Mouse (Mus musculus) thymus, postnatal 25 days (tissue): Measurements from ENCODE around the gene Dgcr2.
A peak's percentile ranks its signal among the peaks of the same experiment; 100 is the strongest.

Source experiments
- DNase-seq: peaks from one replicate; pipeline ENCODE4 v3.0.0; 2022

Gene Dgcr2

DNA sequence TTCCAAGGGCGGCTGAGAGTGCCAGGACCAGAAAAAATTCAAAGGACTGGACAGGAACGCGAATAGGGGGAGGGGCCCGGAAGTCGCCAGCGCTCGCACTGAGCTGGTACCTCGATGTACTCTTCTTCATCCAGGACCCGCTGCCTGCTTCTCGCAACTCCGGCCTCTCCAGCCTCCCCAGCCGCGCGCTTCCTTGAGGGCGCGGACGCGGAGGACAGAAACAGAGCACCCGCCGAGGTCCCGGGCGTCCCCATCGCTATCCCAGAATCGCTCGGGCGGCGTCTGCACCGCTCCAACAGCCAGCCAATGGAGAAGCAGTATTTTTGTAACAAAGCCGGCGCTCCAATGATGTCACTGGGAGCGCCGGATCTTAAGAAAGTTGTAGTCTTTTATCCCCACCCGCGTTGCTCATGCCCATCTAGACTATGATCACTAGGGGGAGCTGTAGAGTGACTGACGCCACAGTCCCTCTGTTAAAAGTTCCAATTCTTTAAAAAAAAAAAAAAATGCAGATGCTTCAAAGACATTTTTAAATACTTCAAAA is 12.8 kb upstream of the Dgcr2 start, which contains the start of gene Ess2:
Gene Ess2, minus strand, starts transcription at position 297 of the 544 bp plus-strand sequence.
- peak; percentile 90 for DNase-seq

DNA sequence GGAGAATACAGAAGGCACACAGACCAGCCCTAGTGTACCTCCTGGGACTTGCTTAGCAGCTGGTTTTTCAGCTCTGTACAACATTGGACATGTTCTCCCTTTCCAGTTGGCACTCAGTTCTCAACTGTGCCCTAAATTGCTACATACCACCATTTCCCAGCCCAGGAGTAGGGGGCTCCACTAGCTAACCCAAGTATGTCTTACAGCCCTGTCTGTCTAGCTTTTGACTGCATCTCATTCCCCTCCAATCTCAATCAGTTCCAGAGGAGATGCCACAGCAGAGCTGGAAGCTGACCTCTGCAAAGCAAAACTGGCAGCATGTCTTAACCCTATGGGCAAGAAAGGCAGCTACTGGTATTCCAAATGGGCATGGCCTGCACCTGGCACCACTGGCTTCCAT is 2.3 kb downstream of the Dgcr2 start:
- no peak for DNase-seq

DNA sequence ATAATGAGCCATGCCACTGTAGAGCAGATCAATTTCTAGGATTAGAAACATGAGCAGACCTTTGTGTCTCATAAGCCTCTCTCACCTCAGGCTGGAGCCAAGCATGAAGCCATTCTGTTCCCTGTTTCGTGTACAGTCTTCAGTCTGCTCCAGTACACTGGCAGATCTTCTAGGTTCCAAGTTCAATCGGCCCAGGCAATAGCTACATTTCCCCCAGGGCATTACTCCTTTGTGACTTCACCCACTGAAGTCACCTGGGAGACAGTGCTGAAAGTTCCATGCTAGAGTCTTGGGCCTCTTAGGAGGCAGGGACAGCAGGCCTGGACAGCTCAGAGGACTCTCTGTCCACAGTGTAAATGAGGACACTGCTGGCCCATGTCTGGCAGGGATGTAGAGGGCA is 4.4 kb downstream of the Dgcr2 start, which contains the start of gene Tssk1:
Gene Tssk1, plus strand, starts transcription at position 301 of the 400 bp plus-strand sequence.
- no peak for DNase-seq

DNA sequence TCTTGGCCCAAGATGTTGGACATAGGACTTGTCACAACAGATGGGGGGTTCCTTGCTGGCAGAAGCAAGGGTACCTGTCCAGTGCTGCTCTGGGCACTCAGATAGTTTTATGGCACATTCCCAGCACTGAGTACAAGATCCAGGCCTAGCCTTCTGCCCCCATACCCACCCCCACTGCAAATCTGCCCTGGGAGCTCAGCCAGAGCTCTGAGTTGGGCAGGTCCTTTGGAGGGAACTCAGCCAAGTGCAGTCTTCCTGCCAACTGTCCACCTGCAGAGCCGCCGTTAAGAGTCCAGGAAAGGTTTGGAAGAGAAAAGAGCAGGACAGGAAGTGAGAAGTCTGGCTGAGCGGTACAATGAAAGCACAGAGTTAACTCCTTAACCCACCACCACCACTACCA is 5.8 kb downstream of the Dgcr2 start:
- DNase-seq = no peak

DNA sequence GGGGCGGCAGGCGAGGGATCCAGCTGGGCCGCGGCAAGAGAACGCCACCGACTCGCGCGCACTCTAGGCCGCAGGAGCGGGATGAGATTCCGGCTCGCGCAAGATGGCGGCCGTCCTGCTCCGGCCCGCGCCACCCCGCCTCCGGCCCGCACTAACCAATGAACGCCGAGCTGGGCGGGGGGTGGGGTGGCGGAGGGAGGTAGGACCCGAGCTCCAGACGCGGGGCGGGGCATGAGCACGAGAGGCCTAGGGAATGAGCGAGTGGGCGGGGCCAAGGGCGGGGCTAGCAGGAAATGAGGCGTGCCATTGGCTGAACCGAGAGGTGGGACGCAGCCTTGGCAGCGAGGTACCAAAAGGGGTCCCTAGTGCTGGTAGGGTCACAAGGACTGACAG is 6.8 kb downstream of the Dgcr2 start, which contains the start of gene Gm20518:
Gene Gm20518, minus strand, starts transcription at position 105 of the 393 bp plus-strand sequence.
- DNase-seq = peak; percentile 100

DNA sequence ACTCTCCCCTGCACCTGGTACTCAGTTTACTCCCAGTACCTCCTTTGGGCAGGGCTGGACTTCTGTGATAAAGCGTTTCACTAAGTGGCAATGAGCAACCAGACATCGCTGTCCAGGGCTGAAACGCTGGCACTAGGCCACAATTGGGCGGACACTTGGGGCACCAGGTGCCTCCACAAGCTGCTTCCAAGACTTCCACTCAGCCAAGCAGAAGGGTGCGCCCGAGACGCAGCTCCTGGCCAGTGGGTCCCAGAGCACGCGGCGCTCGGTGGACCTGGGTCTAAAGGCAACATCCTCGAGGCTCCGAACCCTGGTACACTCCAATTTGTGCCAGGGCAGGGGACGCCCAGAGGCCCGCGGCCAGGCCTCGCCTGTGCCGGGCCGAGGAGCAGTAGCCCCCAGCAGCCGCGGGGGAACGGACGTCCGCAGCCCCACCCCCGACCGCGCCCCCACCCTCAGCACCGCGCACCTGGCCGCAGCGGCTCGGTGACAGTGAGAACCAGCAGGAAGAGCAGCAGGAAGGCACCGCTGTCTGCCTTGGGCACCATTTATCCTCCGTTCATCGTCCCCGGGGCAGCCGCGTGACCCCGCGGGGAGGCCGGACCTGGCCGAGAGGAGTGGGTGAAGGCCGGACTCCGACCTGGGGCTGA is 7.3 kb downstream of the Dgcr2 start:
- no peak for DNase-seq

DNA sequence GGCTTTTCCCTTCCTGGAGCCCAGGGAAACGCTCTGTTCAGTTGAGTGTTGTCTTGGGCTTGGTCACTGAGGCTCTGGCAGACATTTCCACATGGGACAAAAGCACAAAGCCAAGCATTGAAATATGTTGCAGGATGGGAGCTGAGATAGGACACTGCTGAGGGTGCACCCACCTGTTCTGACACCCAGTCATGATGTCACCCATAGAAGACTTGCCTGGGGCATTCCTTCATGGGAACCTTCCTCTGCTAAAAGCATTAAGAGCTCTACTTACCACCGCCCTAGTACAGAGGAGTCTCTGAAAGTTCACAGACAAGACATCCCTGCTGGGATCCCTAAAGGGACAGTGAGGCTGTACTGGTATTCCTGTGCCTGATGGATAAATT is 8.0 kb downstream of the Dgcr2 start:
- peak; percentile 4 for DNase-seq

DNA sequence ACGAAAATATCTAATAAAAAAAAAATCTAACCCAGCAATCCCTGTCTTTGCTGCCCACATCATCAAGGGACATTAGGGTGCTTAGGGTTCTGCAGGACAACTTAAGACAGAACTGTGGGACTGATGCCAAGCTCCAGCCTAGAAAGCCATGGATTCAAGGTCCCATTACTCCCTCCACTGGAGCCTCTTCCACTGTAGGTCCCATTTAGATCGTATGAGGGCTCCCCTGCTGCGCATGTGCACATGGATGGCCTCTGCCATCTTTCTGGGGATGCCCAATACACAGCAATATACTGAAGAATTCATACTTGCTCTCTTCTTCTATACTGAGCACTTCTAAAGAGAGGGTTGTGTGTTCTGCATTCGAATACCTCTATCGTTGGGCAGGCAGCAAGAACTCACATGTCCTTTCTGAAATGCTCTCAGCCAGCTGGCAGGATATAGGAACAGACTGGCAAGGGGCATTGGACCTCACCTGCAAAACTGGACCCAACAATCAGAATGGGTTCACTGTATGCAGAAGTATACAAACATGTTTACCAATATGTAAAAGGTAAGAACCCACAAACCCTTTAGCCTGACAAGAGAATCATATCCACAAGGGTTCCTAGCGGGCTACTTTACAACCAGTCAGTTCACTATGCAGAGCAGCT is 8.5 kb downstream of the Dgcr2 start:
- no peak for DNase-seq

DNA sequence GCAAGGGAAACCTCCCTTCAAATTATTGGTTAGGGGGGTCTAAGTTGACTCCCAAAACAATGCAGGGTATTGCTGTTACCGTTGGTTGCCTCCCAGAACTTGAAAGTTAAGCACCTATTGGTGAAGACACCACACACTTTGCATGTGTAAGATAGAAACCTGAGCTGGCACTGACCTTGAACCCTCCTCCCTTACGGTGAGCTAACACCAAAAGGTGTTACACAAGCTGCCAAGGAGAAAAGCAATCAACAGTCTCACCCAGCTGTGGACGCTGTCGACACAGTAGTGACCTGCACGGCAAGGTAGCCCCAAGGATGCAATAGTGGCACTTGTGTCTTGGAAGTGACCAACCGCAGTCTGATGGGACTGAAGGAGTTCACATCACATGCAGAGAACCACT is 14.2 kb downstream of the Dgcr2 start:
- DNase-seq = no peak

DNA sequence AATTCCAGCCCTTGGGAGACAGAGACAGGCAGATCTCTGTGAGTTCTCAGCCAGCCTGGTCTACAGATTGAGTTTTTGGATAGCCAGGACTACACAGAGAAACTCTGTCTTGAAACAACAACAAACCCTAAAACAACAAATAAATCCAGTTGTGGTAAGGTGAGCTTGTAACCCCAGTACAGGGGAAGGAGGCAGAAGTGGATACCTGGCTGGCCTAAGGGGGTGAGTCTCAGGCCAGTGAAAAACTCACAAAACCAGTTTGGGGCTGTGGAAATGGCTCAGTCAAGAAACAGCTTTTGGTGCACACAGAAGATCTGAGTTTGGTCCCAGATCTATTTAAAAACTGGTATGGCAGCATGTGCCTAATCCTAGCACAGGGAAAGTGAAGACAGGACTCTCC is 16.2 kb downstream of the Dgcr2 start:
- no peak for DNase-seq

DNA sequence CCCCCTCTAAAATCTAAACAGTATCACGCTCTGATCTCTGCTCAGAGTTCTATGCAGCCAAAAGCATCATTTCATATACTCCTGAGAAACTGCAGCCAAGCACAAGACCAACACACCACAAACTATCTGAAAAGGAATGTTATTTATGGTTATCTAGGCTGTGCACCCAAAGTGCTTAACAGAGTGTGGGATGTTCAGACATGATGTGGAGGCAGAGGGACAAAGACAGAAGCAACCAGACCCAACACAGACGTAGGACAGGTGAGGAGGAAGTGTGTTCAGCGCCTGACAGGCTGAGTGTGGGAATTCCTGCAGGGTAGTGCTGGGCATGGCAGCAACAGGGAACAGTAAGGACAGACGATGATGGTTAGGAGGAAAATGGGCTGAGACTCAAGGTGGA is 18.8 kb downstream of the Dgcr2 start:
- DNase-seq = no peak

DNA sequence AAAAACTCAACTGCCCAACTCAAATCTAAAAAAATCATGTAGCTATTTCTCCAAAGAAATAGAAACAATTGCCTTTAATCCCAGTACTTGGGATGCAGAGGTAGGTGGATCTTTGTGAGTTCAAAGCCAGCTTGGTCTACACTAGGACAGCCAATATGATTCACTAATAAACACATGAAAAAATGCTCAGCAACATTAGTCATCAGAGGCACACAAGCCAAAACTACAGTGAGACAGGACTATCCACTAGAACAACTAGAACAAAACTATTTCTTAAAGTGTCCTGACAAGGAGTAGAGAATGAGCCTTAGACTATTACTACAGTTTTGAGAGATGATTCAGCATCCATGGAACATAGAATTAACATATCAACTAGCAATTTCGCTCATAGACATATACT is 22.3 kb downstream of the Dgcr2 start:
- DNase-seq = no peak

DNA sequence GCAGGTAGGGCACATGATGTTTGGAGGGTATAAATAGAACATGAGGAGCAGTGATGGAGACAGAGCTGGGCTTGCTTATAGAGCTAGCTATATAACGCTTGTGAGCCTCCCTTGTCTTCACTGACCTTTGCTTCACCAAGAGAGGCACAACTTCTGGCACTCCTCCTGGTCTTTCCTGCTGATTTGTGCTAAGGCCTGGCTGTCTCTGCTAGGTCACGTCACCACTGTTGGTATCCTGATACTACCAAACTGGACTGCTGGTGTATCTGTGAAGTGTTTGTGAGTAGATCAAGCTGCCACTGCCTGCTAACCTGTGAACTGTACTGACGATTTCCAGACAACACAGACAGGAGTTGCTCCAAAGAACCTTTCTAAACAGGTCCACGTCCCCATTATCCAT is 23.2 kb downstream of the Dgcr2 start:
- DNase-seq = no peak

DNA sequence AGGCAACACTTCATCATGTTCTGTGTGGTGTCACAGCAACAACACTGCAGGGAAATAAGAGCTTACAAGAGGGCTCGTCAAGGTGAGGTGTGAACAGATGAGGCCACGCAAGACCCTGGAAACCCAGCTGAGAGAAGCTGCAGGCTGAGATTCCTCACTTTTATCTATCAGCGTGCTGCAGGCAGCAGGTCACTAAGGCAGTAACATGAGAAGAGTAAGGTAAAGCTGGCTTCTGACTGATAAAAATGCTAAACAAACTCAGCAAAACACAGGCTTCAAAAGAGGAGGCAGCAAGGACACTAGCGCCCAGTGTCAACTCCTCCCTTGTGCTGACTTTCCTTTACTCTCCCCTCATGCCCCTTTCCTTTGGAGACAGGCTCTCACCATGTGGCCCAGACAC is 25.4 kb downstream of the Dgcr2 start:
- no peak for DNase-seq

DNA sequence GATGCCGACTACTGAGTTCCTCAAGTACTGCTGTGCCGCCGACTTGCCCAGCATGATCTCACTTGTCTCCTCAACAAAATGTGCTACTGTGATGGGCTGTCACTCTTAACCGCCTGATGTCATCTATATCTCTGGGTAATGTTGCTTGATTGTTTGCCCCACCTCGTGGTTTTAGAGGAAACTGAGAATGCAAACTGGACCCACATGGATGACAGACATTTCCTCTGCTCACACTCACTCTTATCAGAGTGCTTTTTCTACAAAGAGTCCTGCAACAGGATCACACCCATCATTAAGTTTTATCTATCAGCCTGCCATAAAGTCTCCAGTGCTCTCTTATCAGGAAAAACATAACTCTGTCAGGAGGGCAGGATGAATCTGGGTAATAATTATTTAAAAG is 27.1 kb downstream of the Dgcr2 start:
- no peak for DNase-seq

DNA sequence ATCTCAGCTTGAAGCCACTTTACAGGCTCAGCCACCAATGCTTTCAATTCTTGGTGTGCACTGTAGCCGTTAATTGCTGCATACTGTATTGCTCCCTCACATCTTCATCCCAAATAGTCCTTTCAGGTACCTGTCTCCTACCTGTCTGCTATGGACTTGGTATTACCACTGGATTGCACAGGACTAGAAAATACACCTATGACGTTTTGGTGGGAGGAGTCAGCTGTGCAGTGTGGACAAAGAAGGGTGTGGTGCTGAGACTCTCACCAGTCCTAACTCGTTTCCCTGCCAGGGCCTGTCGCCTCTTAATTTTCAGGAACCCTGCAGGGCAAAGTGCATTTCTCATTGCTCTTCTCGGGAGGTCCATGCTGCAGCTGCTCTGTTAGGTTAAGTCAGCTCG is 32.6 kb downstream of the Dgcr2 start:
- no peak for DNase-seq

DNA sequence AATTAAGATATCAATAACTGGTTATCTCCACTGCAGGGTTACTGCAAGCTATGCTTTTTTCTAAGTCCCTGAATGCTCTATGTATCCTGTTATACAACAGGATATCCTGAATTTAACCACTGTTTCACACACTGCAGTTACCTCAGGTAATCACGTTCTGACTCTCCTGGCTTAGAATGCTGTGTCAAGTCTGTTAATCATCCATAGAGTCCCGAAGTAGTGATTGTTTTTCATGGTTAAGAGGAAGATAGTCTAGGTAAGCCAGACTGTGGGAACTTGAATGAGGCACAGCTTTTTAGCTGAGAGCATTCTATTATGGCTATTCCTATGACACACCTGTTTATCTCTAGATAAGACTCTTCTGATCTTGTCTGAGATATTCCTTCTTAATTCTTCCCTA is 33.1 kb downstream of the Dgcr2 start:
- no peak for DNase-seq

DNA sequence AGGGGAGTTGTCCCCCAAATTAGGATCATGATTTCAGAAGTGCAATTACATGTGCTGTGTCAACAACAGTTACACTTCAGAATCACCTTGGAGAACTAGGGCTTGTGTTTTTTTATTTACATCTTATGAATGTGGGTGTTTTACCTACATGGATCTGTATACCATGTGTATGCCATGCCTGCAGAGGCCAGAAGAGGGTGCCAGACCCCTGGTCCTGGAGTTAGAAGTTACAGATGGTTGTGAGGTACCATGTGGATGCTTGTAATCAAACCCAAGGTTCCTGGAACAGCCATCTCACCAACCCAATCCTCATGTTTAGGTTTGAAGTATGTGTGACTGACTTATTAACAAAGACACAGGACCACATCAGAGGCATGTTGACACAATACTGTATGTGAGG is 39.8 kb downstream of the Dgcr2 start:
- DNase-seq = peak; percentile 19

DNA sequence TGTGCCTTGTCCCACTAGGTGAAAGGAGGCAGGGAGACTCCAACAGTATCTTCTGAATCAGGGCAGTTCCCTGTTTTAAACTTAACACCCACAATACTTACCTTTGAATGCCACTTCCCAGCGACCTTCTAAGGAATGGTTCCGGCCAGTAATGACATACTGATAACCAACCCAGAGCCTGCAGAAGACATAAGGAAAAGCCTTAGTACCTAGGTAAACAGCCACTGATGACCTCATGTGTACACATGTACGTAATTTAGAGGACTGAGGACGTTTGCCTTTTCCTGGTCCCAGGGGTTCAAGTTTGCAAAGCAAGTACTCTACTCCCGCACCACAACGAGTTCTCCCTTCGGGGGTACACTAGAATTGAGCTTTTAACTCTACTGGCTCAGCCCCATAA is 41.2 kb downstream of the Dgcr2 start:
- no peak for DNase-seq

DNA sequence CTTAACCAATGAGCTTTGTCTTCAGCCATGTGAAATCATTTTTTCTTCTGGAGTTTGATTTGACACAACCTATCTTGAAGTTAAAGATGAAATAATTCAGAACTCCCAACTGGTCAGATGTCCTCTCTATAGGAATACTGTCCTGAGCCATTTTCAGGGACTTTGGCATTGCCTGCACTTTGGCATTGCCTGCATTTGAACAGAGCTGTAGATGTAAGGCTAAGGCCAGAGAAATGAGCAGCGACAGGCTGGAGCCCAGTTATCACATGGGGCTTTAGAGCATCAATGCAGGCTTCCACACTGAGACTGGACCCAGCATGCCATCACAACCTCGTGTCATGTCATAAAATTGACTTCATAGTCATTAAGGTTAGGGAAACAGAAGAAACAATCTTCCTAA is 45.1 kb downstream of the Dgcr2 start:
- no peak for DNase-seq

DNA sequence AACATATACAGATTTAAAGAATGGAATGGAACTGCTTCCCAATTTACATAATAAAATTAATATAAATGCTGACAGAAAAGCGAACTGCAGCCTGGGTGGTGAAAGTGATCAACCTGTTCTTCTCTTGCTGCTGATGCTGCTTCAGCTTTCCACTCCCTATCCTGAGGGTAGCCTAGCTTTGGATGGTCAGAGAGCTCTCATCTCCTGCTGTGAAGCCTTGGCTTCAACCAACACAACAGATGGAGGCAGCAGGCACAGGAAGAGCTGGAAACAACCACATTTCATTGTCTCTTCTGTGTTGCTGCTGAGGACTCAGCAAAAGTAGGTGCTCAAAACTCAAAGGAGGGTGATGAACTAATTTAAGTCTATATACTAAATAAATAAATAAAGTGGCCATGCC is 46.5 kb downstream of the Dgcr2 start:
- DNase-seq = no peak

DNA sequence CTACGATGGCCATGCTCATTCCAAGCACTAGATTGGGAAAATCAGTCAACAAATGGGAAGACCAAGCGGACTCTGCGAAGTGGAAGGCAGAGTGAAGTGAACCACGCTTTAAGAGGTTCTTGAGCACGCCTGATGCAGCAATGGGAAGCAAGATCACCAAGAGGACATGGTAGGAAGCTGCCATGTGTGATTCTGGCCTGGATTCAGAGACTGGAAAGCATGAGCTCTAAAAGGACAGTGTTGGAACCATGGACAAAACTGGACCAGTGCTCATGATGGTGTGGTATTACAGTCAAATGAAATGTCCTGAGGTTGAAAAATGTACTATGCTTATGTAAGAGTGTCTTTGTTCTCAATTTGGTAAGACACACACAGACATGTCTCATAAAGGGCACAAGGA is 47.0 kb downstream of the Dgcr2 start:
- DNase-seq = no peak

DNA sequence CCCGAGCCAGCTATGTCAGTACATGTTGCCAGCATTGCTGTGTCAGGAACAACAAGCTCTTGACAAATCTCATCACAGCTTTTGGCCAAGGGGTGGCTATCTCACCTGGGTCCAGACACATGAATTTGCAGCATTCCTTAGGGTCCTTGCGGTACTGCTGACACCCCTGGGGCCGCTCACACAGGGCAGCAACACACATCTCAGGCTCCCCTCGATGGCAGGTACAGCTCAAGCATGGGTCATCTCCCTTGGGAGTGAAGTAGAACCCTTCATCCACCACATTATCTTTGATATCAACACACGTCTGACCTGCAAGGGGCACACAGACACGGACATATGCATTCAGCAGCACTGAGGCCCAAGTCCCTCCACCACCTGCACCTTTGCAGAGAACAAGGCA is 48.9 kb downstream of the Dgcr2 start:
- DNase-seq = no peak

DNA sequence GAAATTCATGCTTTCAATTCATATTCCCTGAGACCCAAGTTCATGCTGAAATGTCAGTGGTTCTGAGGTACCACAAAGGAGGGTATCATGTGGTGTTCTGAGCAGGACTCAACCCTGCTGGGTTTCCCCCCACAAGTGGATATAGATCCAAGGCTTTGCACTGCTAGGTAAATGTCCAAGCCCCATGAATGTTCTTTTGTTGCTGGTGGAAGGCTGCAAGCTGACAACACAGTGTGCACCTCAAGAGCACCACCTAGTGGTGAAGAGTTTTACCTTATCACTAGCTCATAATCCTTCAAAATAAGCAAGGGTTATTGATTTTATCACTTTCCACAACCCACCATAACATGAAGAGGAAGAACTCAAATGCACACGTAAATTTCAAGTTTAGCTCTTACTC is 49.4 kb downstream of the Dgcr2 start:
- DNase-seq = peak; percentile 14

DNA sequence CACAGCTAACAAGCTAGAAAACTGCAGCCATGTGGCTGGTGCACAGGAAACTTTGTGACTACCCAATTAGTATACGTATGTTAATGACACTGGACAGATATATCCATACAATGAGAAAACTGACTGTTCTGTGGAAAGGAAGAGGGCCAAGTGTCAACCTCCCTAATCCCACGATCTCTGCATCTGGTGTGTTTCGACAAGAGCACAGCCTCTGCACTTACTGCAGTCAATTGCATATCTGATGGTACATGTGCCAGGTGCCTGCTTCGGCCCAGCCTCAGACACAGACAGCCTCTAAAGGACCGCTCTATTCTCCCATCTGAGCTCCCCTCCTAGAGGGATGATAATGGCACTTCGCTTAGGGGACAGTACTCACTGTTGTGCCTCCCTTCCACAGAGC is 49.9 kb downstream of the Dgcr2 start:
- no peak for DNase-seq
